Mouse (Mus musculus) stomach, embryonic 15.5 days (tissue): ENCODE data around the gene Gm28048. TPM values are rescaled to one million over a fixed set of nuclear protein-coding genes. Genes with fewer than 3 reads are reported as not detected.

Experiments used
- ATAC-seq: fragments of 200-750 bp; cut with Nextera tagmentation; 2 replicates; pipeline ENCODE4 v1.8.0; 2017; ENCODE audit warnings: low read depth, moderate number of reproducible peaks, moderate TSS enrichment; ENCODE audit not compliant: insufficient read depth, low FRiP score
- H3K27ac ChIP-seq: fragments of 300-500 bp; sonication (generic); 2 replicates; pipeline ENCODE4 v1.5.1; 2015; ENCODE audit warnings: mild to moderate bottlenecking, inconsistent platforms
- H3K27me3 ChIP-seq: fragments of 300-500 bp; sonication (generic); replicated peaks from 2 replicates; pipeline ENCODE4 v1.6.1; 2015; ENCODE audit warnings: inconsistent platforms
- H3K36me3 ChIP-seq: fragments of 300-500 bp; sonication (generic); 2 replicates; pipeline ENCODE4 v1.6.1; 2015; ENCODE audit warnings: inconsistent platforms
- H3K4me1 ChIP-seq: fragments of 300-500 bp; sonication (generic); 2 replicates; pipeline ENCODE4 v1.6.1; 2015; ENCODE audit warnings: inconsistent platforms
- H3K4me2 ChIP-seq: fragments of 300-500 bp; sonication (generic); 2 replicates; pipeline ENCODE4 v1.6.1; 2015; ENCODE audit warnings: mild to moderate bottlenecking, inconsistent platforms
- H3K4me3 ChIP-seq: fragments of 300-500 bp; sonication (generic); replicated peaks from 2 replicates; pipeline ENCODE4 v1.5.1; 2015; ENCODE audit warnings: inconsistent platforms
- H3K9ac ChIP-seq: fragments of 300-500 bp; sonication (generic); 2 replicates; pipeline ENCODE4 v1.6.1; 2015; ENCODE audit warnings: inconsistent platforms
- H3K9me3 ChIP-seq: fragments of 300-500 bp; sonication (generic); 2 replicates; pipeline ENCODE4 v1.6.1; 2016; ENCODE audit warnings: inconsistent platforms
- WGBS: fragments of 180-500 bp; shearing (Covaris S2); methylation state at CpG from one replicate; pipeline ENCODE4 v1.1.7; 2015; 5-methylcytosine and 5-hydroxymethylcytosine counted together
- polyA plus RNA-seq: library from polyadenylated mRNA; unstranded; fragments of >200 nt; fragmentation: Nextera tagmentation; extraction: Ambion mirVana; gene quantifications from 2 replicates; pipeline ENCODE4 v1.2.1, GENCODE M21; 2015

The Gm28048 gene
- polyA plus RNA-seq, 1 experiment from 2014 or later: 12.1 TPM

DNA sequence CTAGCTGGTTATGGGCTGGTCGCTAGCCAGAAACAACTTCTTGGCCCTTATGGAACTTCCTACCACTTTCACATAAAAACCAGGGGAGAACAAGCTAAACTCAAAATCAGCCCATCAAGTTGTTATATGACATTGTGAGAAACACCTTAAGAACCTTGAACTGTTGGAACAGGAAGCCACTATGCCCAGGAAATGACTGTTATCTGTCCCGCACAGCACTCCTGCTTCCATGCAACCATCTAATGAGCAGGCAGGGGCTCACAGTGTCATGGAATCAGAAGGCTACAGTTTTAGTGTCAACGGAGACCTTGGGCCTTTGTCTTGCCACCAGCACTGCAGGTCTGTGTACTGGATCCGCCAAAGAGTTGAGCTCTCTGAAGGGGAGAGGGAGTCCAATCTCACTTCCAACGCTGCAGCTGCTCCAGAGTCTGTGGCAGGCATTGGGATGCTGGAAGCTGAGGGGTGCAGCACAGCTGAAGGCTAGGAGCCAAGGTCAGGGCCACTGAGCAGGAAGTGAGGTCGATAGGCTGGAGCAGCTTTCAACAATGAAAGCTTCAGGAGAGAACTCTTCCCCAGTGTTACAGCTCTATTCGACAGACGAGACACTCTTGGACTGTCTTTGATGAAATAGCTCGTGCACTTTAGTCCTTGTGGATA, 157.7 kb downstream of the Gm28048 start:
- Histone ChIP-seq H3K9me3 (no peaks in the 10 kb centered on the region), H3K27ac (no peak overlapping the region), H3K9ac (no peak overlapping the region), H3K4me3 (no peak overlapping the region), H3K4me1 (no peaks in the 10 kb centered on the region), H3K4me2 (no peak overlapping the region), H3K27me3 (no peaks in the 10 kb centered on the region), H3K36me3 (no peaks in the 10 kb centered on the region)
- WGBS: 66% methylated on average over 9 of the region's 9 CpGs
- ATAC-seq: no peak

DNA sequence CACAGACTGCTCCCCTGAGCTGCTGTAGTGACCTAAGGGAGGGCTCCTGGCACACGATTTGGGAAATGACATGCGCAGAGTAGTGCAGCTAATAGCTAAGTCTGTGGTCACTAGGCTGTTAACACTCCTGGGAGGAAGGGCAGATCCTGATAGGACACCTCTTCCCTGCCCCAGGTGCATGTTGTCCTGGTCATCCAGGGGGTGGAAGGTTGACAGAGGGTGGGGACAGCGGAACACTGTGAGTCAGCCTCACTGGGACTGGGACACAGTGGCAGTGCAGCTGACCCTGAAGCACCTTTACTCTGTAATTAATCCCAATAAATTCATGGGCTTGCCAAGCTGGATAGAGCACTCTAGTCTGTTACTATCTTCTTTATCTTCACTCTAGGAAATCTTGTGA, 160.6 kb downstream of the Gm28048 start:
- H3K9me3 ChIP-seq: no peaks in the 10 kb centered on the region
- no peak overlapping the region for H3K4me2 ChIP-seq
- H3K4me3 ChIP-seq: no peak overlapping the region
- H3K9ac ChIP-seq: no peak overlapping the region
- WGBS: 69% methylated on average over 3 of the region's 3 CpGs
- H3K36me3 ChIP-seq: no peaks in the 10 kb centered on the region
- no peaks in the 10 kb centered on the region for H3K27me3 ChIP-seq
- no peak overlapping the region for H3K27ac ChIP-seq
- no peak for ATAC-seq
- H3K4me1 ChIP-seq: no peaks in the 10 kb centered on the region

DNA sequence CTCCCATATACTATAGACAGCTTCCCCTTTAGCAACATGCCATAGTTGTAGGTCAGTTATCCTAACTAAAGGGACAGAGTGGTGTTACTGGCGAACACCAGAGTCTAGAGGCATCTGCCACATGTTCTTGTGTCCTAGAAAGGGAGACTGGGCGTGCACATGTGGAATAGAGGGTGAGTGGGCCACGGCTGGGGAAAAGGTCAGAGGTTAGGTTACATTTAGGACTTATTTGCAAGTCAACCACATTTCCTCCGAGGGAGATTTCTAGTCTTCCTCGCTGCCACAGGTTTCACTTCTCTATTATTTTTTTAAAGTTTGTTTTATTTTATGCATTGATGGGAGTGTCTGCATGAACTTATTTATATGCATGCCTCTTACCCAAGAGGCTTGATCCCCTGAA, 163.5 kb downstream of the Gm28048 start:
- H3K36me3 ChIP-seq: no peaks in the 10 kb centered on the region
- no peak overlapping the region for H3K4me2 ChIP-seq
- no peaks in the 10 kb centered on the region for H3K27me3 ChIP-seq
- H3K27ac ChIP-seq: no peak overlapping the region
- no peak overlapping the region for H3K9ac ChIP-seq
- no peak overlapping the region for H3K4me3 ChIP-seq
- 59% methylated on average over 5 of the region's 5 CpGs for WGBS
- H3K4me1 ChIP-seq: no peaks in the 10 kb centered on the region
- H3K9me3 ChIP-seq: no peaks in the 10 kb centered on the region
- no peak for ATAC-seq

DNA sequence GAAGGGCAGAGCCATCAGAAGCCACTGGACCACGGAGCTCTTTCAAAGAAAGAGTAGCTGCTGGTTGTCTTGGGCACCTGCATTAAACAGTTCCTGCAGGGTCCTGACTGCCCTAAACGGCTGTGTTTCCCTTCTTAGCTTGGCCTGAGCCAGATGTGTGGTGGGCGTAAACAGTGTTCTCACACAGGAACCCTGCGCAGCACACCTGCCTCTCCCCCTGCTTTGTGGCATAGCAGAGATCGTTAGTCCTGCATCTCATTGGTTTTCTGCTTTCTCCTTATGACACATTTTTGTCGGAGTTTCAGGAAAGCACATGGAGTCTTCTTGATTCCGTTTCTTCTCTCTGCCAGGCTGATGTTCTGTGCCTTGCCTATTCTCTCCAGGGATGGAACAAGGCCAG, 166.0 kb downstream of the Gm28048 start:
- ATAC-seq: no peak
- Histone ChIP-seq H3K4me2 (no peak overlapping the region), H3K27me3 (no peaks in the 10 kb centered on the region), H3K9ac (no peak overlapping the region), H3K36me3 (no peaks in the 10 kb centered on the region), H3K4me3 (no peak overlapping the region), H3K4me1 (no peaks in the 10 kb centered on the region), H3K9me3 (no peaks in the 10 kb centered on the region), H3K27ac (no peak overlapping the region)
- WGBS: 79% methylated on average over 7 of the region's 7 CpGs

DNA sequence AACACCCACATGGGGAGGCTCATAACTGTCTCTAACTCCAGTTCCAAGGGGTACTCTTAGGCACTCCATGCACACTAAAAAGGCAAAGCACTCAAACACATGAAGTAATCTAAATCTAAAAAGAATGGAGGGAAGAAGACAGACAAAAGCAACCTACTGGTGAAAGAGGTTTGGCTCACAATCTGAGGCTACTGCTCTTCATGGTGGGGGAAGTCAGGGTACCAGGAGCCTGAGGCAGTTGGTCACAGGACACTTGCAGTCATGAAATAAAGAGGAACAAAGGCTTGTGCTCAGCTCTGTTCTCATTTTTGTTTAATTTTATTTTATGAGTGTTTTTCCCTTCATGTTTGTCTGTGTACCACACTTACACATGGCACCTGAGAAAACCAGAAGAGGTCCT, 166.7 kb downstream of the Gm28048 start:
- Histone ChIP-seq H3K4me1 (no peaks in the 10 kb centered on the region), H3K4me3 (no peak overlapping the region), H3K9ac (no peak overlapping the region), H3K36me3 (no peaks in the 10 kb centered on the region), H3K9me3 (no peaks in the 10 kb centered on the region), H3K4me2 (no peak overlapping the region), H3K27me3 (no peaks in the 10 kb centered on the region), H3K27ac (no peak overlapping the region)
- no peak for ATAC-seq

DNA sequence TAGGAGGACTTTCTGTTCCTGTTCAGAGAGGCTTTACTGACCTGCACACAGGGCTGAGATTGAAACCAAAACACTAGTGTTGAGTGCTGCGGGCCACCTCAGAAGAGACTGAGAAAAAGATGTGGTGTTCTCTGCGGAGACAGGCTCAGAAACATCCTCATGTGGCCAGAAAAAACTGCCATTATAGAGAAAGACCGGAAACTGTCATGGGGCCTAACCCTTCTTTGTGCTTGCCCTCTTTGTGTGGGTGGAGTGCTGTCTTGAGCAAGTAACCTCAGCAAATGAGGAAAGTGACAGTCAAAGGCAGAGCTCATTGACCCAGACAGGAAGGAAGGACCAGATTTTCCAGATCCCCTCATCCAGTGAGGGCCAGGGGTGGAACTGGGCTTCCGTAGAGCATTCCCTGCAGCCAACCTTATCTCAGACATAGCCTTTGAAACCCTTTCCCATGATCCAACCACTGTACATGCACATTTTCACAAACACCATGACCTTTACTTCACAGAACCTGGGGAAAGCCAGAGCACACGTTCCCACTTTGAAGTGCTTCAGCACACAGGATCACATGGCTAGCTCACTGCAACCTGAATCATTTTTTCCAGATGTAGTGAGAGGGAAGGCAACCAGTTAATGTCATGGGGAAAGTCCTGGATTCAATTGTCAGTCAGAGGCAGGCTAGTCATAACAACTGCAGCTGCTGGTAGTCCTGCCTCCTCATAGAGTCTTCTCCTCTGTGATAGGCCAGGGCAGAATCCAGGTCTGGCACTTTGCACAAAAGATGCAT, 167.8 kb downstream of the Gm28048 start:
- no peak for ATAC-seq
- Histone ChIP-seq H3K9me3 (no peaks in the 10 kb centered on the region), H3K4me2 (no peak overlapping the region), H3K9ac (no peak overlapping the region), H3K4me3 (no peak overlapping the region), H3K36me3 (no peaks in the 10 kb centered on the region), H3K27me3 (no peaks in the 10 kb centered on the region), H3K27ac (no peak overlapping the region), H3K4me1 (no peaks in the 10 kb centered on the region)
- 73% methylated on average over 5 of the region's 5 CpGs for WGBS

DNA sequence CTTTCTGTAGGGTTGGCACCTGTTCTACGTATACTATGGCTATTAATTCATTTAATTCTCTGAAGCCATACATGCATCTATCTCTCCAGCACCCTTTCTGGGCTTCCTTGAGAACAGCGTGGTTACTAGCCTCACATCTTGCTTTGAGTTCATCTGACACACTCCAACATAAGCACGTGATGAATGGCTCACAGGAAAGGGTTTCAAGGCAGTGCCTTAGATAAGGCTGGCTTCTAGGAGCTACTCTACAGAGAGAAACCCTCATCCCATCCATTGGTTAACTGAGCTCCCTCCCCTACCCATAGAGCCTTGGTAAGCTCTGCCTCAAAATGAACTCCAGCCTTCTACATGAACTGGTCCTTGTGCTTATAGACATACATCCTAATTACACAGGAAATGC, 168.5 kb downstream of the Gm28048 start:
- H3K9ac ChIP-seq: no peak overlapping the region
- H3K27ac ChIP-seq: no peak overlapping the region
- H3K36me3 ChIP-seq: no peaks in the 10 kb centered on the region
- H3K4me3 ChIP-seq: no peak overlapping the region
- no peaks in the 10 kb centered on the region for H3K27me3 ChIP-seq
- H3K4me1 ChIP-seq: no peaks in the 10 kb centered on the region
- no peak overlapping the region for H3K4me2 ChIP-seq
- 66% methylated on average over 3 of the region's 3 CpGs for WGBS
- no peak for ATAC-seq
- no peaks in the 10 kb centered on the region for H3K9me3 ChIP-seq

DNA sequence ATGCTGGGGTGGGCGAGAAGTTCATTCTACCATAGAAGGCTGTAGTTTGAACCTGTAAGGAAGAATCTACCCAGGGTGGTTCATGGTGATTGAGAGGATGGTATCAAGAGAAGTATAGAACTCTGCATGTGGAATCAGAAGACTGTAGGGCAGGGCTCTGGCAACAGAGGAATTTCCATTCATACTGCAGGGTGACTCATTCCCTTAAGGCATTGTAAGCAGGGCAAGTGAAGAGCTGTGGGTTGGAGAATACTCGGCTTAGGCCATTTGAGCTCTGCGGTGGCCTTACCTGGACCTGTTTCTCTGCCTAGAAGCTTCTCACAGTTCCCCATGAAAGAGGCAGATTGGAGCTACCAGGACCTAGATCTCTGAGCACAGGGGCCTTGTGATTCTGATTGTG, 170.5 kb downstream of the Gm28048 start:
- ATAC-seq: no peak
- Histone ChIP-seq H3K9ac (no peak overlapping the region), H3K27ac (no peak overlapping the region), H3K27me3 (no peaks in the 10 kb centered on the region), H3K4me2 (no peak overlapping the region), H3K4me1 (no peaks in the 10 kb centered on the region), H3K36me3 (no peaks in the 10 kb centered on the region), H3K9me3 (no peaks in the 10 kb centered on the region), H3K4me3 (no peak overlapping the region)
- 84% methylated on average over 3 of the region's 3 CpGs for WGBS

DNA sequence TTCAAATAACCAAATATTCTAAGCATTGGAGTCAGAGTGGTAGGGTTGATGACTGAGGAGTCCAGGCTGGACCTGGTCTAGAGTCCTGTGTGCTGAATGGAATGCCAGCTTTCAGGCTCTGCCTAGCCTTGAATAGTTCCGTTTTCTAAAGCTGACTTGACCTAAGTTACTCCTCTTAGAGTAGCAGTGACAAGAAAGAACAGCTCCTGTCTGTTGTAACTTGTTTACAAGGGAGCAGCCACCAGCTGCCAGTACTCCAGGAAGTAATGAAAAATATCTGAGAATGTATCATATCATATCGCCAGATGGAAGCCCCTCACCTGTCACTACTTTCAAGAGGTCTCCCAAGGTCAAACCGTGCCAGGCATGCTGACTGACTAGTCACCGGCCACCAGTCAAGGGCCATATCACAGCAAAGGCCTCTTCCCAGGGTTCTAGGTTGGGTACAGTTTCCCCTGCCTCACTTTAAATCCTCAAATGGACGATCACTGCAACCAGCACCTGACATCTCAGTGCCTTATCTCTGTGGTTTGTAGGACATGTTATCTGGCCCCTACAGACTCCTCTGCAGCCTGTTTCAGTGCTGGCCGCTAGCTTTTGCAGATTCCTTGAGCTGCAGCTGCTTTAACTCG, 172.3 kb downstream of the Gm28048 start:
- WGBS: 60% methylated on average over 7 of the region's 7 CpGs
- H3K4me3 ChIP-seq: no peak overlapping the region
- no peaks in the 10 kb centered on the region for H3K9me3 ChIP-seq
- H3K36me3 ChIP-seq: no peaks in the 10 kb centered on the region
- H3K9ac ChIP-seq: no peak overlapping the region
- no peaks in the 10 kb centered on the region for H3K4me1 ChIP-seq
- no peaks in the 10 kb centered on the region for H3K27me3 ChIP-seq
- H3K4me2 ChIP-seq: no peak overlapping the region
- ATAC-seq: no peak
- H3K27ac ChIP-seq: no peak overlapping the region

DNA sequence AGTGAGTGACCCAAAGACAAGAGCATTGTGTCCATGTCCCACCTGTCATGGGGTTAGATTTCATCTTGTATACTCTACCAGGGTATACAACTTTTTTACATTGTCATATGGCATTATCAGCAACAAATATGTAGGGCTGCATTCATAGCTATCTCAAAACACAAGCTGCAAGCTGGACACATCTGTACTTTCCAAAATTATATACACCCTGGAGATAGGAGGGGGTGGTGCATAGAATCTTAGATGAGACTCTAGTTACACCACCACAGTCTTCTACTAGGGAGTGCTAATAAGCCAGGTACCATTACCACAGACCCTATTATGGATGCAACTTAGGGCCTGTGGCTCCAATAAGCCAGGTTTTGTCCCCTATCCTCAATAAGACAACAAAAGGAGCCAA, 173.8 kb downstream of the Gm28048 start:
- Histone ChIP-seq H3K9me3 (no peaks in the 10 kb centered on the region), H3K27ac (no peak overlapping the region), H3K36me3 (no peaks in the 10 kb centered on the region), H3K4me2 (no peak overlapping the region), H3K4me1 (no peaks in the 10 kb centered on the region), H3K9ac (no peak overlapping the region), H3K4me3 (no peak overlapping the region), H3K27me3 (no peaks in the 10 kb centered on the region)
- ATAC-seq: no peak

DNA sequence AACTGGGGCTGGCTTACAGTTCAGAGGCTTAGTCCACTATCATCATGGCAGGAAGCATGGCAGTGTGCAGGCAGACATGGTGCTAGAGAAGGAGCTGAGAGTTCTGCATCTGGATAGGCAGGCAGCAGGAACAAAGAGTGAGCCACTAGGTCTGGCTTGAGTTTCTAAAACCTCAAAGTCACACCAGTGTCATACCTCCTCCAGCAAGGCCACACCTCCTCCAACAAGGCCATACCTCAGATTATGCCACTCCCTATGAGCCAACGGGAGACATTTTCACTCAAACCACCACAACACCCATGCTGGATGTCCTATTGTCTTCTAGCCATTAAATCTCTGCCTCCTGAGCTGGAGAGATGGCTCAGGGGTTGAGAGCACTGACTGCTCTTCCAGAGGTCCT, 176.7 kb downstream of the Gm28048 start:
- H3K9me3 ChIP-seq: no peaks in the 10 kb centered on the region
- H3K27me3 ChIP-seq: no peaks in the 10 kb centered on the region
- 70% methylated on average over 1 of the region's 1 CpGs for WGBS
- H3K36me3 ChIP-seq: no peaks in the 10 kb centered on the region
- no peak overlapping the region for H3K4me2 ChIP-seq
- no peak overlapping the region for H3K9ac ChIP-seq
- ATAC-seq: no peak
- peaks cover 3% of the 10 kb centered on the region; the same call in 1 of the 2 replicates for H3K4me1 ChIP-seq
- H3K4me3 ChIP-seq: no peak overlapping the region
- H3K27ac ChIP-seq: no peak overlapping the region

DNA sequence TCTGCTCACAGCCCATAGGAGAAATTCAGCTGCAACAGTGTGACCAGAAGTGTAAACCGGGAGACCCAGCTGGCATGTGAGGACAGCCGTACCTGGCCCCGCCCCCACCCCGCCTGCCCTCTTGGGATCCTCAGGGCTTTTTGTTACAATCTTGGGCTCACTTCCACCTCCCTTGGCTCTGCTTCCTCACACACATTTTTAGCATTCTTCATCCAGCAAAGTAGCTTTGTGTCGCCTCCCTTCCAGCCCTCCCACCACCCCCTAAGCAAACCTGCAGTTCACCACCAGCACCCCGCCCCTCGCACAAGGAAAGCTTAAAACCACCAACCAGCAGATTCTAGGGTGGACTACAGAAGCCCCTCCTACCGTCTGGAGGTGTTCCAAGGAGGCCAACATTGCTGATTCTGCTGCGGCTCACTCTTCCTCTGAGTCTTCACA, 181.9 kb downstream of the Gm28048 start:
- Histone ChIP-seq H3K4me3 (no peak overlapping the region), H3K4me1 (peaks cover 9% of the 10 kb centered on the region), H3K9me3 (no peaks in the 10 kb centered on the region), H3K36me3 (no peaks in the 10 kb centered on the region), H3K27ac (peak overlapping the region; percentile 65), H3K9ac (no peak overlapping the region), H3K4me2 (peak overlapping the region; percentile 41), H3K27me3 (no peaks in the 10 kb centered on the region)
- 17% methylated on average over 9 of the region's 9 CpGs for WGBS
- ATAC-seq: peak; percentile 85
